Mouse (Mus musculus): ENCODE data around the gene Fam219a.

The Fam219a gene

GRCm38 (mm10) chr4:41569411-41569885, at the start of gene Fam219a, which contains the start of gene Dnaic1:
TSS of gene Fam219a (minus strand) at chr4:41569538.
TSS of gene Dnaic1 (plus strand) at chr4:41569775.
- peak; percentile 99 for DNase-seq (ENCODE audit: low spot score)

DNA sequence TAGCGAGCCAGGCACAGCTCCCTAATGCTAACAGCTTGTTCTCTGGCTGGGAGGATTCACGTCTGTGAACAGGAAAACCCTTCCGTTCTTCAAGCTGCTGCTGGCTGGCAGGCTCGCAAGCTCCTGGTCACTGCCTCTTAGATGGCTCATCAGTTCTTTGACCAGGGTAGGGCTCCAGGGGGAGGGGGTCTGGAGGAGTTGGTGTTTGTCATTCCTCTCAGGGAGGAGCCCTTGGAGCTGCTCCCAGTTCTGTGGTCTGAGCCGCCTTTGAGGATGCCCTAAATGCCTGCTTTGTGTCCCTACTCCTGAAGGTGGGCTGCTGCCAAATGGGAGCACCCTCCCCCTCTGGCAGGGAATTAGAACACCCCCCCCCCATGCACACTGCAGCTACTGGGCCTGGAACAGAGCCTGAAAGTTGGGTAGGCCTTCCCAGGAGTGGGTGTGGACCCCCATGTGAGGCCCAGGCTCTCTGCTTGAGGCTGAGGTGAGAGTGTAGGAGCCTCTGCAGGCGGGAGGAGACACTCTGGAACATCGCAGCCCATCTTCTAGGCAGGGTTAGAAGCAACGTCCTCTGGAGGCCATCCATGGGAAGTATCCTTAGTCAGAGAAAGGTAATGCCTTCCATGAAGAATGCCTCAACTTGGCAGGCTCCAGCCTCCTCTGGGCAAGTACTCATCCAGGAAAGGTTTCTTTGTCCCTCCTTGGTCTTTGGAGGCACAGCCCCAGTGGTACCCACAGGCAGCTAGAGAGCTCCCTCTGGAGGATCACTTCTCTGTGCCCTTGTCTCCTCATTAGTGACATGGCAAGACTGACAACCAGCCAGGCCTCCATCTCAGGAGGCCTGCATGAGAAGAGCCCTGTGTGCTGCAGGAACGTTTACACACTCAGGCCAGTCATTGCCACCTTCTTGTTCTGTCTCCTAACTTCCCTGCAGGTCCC, 46.6 kb upstream of the Fam219a start:
- peak; percentile 82 for DNase-seq (ENCODE audit: low spot score)

- peak; percentile 69 for DNase-seq (ENCODE audit: low spot score)
Measured at GRCm38 (mm10) chr4:41614156-41614555, 44.8 kb upstream of the Fam219a start.

DNA sequence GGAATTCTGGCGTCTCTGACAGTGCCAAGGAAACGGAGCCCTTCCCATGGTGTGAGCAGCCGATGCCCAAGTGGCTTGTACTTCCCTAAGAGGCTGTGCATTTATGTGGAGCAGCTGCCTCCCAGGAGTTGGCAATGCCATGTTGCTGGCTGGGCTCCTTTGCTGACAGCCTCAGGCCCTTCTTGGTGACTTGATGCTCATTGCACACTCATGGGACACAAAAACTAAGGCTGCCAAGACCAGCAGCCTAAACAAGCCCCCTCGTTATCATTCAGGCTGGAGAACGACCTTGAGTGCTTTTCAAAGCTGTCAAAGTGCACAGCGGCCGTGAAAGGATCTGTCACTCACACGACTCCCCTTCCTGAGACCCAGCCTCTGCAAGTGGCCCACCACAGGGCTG, 42.8 kb upstream of the Fam219a start:
- DNase-seq (ENCODE audit: low spot score), result no peak

GRCm38 (mm10) chr4:41610594-41610980, 41.2 kb upstream of the Fam219a start:
- DNase-seq (ENCODE audit: low spot score), result no peak

- no peak for DNase-seq (ENCODE audit: low spot score)
Measured at GRCm38 (mm10) chr4:41609681-41610593, 40.6 kb upstream of the Fam219a start.

- DNase-seq (ENCODE audit: low spot score), result no peak
Measured at GRCm38 (mm10) chr4:41606784-41607183, 37.4 kb upstream of the Fam219a start.

GRCm38 (mm10) chr4:41604476-41605396, 35.4 kb upstream of the Fam219a start:
- DNase-seq (ENCODE audit: low spot score), result no peak

DNA sequence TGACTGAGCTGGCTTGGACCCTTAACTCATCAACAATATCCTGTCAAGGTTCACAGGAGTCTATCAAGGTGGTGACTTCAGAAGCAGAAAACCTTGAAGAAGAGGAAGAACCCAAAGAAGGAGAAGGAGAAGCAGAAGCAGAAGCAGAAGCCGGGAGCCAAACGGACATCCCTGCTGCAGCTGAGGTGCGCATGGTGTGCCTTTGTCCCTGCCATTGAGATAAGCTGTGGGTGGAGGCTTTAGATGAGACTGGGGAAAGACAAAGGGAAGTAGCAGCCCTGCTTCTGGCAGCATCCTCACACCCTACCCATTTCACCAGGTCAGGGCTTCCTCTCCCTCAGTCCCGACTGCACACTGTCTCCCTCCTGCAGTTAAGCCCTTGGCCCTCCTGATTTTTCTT, 33.5 kb upstream of the Fam219a start:
- DNase-seq (ENCODE audit: low spot score), result no peak

DNA sequence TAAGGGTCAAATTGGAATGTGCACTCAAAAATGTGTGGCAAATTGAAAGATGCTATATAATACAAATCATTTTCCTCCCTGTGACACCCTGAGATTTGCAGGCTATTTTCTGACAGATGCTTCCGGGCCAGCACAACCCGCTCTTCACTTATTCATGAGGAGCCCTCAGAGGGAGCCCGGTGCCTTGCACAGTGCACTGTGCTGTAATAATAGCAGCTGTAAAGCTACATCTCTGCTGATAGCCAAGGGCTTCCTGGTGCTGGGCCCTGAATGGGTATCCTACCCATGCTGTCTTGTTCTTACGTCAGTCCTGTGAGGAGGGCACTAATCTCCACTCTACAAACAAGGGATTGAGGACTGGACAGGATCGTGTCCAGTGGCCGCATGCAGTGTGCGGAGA, 14.0 kb upstream of the Fam219a start:
- DNase-seq (ENCODE audit: low spot score), result no peak

- DNase-seq (ENCODE audit: low spot score), result no peak
Measured at GRCm38 (mm10) chr4:41575914-41576313, 6.6 kb upstream of the Fam219a start.

DNA sequence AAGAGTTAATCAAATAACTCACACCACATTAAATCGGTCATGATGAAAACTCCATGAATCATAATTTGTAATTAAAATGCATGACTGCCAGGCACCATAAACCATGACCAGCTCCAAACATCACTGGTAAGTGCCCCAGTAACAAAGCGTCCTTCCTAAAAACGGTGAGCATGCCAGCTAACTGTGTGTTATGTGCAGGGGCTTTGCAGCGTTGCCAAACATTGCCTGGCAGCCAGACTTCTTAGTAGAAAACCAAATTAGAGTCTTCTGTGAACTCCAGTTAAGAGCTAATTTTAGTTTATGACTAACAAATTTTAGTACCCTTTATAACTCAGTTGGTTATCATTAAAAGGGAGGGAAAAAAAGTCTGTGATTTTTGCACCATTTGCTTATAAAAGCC, 4.2 kb upstream of the Fam219a start:
- no peak for DNase-seq (ENCODE audit: low spot score)

- DNase-seq (ENCODE audit: low spot score), result no peak
Measured at GRCm38 (mm10) chr4:41571490-41571889, 2.2 kb upstream of the Fam219a start.

DNA sequence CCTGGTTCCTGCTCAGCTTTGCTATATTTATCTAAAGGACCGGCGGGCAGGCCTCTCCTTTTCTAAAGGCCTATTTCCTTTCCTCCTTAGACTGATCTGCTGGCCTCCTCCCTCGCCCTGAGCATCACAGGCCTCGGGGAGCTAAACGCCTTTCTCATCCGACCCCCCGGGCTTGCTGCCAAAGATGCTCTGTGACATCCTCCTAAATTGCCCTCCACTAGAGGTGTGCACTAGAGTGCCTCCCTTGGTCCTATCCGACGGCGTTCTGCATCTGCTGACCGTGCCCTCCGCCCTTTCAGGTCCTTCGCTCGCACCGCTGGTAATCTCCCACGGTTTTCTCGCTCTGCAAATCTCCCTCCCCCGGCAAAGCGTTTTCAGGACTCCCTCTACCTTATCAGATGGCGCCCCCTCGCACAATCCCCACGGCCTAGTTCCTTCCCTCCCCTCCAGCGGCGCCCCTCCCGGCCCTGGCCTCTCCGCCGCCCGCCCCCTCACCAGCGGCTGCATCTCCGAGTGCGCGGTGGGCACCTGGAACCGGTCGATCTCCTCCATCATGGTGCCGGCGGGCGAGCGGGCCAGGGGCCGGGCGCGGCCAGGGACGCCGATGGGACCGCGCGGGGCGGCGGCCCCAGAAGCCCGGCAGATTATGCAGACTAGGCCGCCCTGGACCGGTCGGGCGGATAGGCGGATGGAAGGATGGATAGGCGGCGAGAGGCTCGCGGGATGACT, 492 bp downstream of the Fam219a start:
- no peak for DNase-seq (ENCODE audit: low spot score)

- no peak for DNase-seq (ENCODE audit: low spot score)
Measured at GRCm38 (mm10) chr4:41568239-41568638, 1.1 kb downstream of the Fam219a start.

- peak; percentile 41 for DNase-seq (ENCODE audit: low spot score)
Measured at GRCm38 (mm10) chr4:41566123-41566522, 3.2 kb downstream of the Fam219a start.

DNA sequence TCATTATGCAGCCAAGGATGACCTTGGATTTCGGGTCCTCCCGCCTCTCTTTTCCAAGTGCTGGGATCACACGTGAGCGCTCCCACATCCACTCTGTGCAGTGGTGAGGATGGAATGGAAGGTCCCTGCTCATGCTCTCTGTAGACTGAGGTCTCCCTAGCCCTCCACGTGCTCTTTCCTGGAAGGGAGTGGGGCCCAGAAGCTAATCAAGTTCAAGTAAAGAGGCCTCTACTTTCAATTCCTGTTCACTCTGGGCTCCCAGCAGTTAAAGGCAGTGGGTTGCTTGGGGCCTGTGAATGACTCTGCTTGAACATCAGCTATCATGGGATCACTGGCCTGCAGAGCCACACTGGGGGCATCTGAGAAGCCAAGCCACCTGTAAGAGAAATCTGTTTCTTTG, 6.0 kb downstream of the Fam219a start:
- DNase-seq (ENCODE audit: low spot score), result no peak

DNA sequence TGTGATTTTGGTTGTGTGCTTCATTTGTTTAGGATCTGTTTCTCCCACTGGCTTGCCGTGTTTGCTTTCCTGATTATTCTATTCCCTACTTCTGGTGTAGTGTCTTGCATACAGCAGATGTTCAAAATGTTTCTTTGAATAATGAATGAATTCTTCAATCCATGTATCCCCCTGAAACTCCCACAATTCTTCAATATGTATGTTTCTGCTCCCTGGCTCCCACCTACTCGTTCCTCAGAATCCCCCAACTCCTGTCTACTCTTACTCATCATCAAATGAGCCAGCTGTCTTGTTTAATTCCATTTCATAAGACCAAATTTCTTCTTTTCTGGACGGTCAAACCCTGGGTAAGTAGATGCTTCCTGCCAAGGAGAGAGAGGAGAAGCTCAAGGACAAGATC, 12.2 kb downstream of the Fam219a start:
- DNase-seq (ENCODE audit: low spot score), result no peak

- no peak for DNase-seq (ENCODE audit: low spot score)
Measured at GRCm38 (mm10) chr4:41556311-41556953, 12.9 kb downstream of the Fam219a start.

DNA sequence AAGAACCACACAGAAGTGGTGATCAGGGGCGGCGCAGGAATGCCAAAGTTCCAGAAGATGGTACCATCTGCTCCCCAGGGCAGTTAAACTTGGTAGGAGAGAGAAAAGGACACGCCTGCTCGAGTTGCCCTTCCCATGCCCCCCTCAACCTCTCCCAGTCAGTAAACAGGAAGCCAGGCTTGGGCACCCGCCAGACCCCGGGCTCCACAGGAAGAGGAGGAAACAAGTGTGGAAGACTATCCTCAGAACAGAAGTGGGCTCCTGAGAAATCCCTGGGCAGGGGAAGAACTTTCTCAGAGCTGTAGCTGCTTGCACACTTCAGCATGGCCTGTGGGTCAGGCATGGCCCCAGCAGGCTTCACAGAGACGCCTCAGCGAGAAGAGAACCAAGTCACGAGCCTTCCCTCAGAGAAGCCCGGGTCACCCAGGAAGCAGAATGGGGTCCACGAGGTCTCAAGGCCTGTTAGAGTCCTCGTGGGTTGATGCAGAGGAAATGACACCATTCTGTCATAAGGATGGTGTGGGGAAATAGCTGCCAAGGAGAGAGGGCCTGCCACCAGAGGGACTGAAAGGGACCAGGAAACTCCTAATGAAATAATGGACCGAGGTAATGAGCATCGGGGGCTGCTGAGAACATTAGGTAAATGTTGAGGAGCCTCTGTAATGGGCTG, 14.2 kb downstream of the Fam219a start:
- no peak for DNase-seq (ENCODE audit: low spot score)
